Mouse (Mus musculus) kidney, adult 11 months (tissue): ENCODE measurements around the gene Myb.

ENCODE experiments used
- DNase-seq: peaks from one replicate; pipeline ENCODE4 v3.0.0; 2022

The Myb gene

GRCm38 (mm10) chr10:21114459-21114858, 46.3 kb downstream of the Myb start:
- DNase-seq: no peak

GRCm38 (mm10) chr10:21112689-21113088, 48.1 kb downstream of the Myb start:
- no peak for DNase-seq

- DNase-seq: no peak
Measured at GRCm38 (mm10) chr10:21109337-21110056, 51.3 kb downstream of the Myb start.

GRCm38 (mm10) chr10:21108796-21109195, 52.0 kb downstream of the Myb start:
- DNase-seq: no peak

- DNase-seq: no peak
Measured at GRCm38 (mm10) chr10:21108182-21108581, 52.6 kb downstream of the Myb start.

DNA sequence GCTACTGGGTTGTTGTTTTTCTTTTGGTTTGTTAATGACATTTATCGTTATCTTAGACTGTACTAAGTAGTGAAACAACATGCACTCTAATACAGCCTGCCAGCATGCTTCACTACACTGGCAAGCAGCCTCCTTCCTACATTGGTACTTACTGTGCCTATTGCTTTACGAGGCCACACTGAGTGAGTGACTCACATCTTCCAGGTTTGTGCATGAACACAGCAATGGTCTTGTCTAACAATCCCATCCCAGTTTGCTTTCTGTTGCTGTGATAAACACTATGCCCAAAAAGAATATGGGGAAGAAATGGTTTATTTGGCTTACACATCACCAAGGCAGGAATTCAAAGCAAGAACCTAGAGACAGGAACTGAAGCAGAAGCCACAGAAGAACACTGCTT, 55.6 kb downstream of the Myb start:
- DNase-seq: no peak

- DNase-seq: no peak
Measured at GRCm38 (mm10) chr10:21102689-21103088, 58.1 kb downstream of the Myb start.

GRCm38 (mm10) chr10:21101948-21102347, 58.8 kb downstream of the Myb start:
- DNase-seq: no peak

DNA sequence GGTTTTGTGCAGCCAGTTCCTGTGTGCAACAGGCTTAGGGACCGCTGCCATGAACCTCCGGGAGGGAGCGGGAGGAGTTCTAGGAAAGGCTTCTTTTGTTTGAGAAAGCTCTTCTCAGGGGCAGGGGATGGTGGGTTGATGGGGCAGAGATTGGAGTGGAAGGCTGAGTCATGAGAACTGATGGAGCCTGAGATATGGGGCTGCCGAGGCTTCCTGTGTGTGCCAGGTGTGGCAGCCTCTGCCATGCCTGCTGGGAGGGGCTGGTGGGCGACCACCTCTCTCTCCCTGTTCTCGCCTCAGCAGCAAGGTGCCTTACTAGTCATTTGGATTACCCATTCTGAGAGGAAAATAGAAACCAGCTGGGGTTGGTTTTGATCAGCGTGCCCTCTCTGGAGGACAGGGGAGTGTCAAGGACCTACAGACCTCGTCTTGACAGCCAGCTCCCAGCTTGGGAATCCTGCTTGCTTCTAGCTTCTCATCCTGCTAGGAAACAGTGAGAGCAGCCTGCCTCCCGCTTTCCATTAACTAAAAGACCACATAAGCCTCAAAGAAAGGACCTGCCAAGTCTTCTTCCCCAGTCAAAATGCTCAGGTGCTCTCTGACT, 60.0 kb downstream of the Myb start:
- no peak for DNase-seq

- DNase-seq: no peak
Measured at GRCm38 (mm10) chr10:21099515-21099914, 61.3 kb downstream of the Myb start.

GRCm38 (mm10) chr10:21095541-21095940, 65.2 kb downstream of the Myb start:
- DNase-seq: no peak

- DNase-seq: no peak
Measured at GRCm38 (mm10) chr10:21094896-21095295, 65.9 kb downstream of the Myb start.

- DNase-seq: no peak
Measured at GRCm38 (mm10) chr10:21093301-21093700, 67.5 kb downstream of the Myb start.

GRCm38 (mm10) chr10:21092501-21093270, 68.1 kb downstream of the Myb start:
- DNase-seq: no peak

GRCm38 (mm10) chr10:21090922-21091700, 69.7 kb downstream of the Myb start:
- no peak for DNase-seq

DNA sequence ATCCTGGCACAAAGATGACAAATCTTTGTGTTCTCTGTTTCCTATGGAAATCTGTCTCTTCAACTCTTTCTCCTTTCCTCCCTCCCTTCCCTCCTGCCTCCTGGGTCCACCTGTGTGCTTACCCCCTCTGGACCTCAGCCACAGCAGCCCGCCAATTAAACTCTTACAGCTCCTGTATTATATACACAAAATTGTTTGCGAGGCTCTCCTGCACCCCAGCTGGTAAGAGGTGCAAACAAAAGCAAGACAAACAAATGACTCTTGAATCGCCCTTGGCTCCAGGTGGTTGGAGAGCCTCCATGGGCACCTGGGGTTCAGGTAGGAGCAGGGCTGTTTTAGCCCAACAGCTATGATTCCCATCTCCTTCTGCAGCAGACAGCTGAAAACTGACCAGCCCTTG, 71.2 kb downstream of the Myb start:
- DNase-seq: no peak

- no peak for DNase-seq
Measured at GRCm38 (mm10) chr10:21087614-21088232, 73.1 kb downstream of the Myb start.

DNA sequence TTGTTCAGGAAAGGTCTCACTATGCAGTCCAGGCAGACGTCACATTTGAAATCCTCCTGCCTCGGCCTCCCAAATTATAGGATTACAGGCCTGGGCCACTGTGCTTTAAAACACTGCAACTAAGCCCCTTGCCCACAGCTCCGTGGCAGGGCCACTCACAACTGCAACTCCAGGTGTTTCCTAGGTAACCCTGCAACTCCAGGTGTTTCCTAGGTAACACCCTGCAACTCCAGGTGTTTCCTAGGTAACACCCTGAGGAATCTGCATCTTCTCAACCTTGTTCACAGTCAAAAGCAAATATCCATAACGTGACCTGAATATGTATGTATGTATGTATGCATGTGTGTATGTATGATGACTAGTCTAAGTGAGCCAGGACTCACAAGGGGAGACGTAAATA, 75.7 kb downstream of the Myb start:
- no peak for DNase-seq

GRCm38 (mm10) chr10:21083391-21083918, 77.3 kb downstream of the Myb start:
- no peak for DNase-seq

DNA sequence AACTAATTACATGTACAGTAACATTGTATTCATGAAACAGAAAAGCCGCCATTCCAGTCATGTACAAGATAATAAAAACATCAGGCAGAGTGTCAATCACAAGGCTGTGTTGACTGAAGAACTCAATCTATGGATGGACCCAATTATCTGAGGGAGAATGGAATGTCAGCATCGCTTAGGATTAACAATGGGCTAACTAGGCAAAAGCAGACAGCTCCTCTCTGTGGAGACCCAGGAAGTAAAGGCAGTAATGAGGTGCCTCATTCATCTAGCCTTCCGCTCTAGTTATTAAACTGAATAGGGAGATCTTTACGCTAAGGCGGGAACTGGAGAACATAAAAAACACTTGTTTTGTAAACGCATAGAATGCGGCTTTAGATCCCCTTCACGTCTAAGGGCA, 78.3 kb downstream of the Myb start:
- no peak for DNase-seq

DNA sequence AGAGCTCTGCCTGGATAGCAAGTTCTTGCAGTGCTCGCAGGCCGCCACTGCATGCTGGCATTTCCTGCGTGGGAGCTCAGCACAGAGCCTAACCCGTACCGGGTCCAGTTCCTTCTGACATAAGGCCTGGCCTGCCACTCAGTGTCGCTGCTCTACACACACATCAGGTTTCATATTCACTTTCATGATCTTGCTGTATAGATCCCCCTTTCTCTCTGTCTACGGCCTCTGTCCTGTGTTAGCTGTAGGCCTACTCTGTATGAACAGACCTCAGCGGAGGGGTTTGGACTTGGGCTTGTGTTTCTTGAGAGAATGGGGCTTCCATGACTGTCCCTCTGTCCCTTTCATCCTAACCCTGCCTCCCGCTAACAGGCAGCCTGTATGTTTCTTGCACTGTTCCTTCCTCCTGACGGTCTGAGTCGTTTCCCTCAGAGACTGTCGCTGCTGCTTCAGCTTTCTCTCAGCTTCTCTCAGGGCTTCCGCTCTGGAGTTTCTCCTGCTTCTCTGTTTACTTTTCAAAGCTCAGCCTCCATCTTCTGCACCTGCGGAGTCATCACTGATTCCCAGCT, 83.5 kb downstream of the Myb start:
- DNase-seq: no peak

DNA sequence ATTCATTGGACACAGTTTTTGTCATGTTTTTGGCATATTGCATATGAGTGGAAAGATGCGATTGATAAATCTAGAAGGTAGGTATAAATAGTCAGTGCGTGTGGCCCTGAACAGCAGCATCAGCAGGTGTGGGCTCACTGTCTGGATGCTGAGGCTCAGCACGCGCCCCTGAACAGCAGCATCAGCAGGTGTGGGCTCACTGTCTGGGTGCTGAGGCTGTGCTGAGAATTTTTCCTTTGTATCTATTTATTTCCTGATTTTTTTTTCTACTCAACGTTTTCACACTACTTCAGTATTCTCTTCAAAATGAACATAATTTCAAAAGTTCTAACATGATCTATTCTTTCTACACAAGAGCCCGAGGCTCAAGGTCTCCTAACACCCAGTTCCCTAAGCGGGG, 84.1 kb downstream of the Myb start:
- DNase-seq: no peak
